Mouse (Mus musculus) stomach, embryonic 14.5 days (tissue): ENCODE results near the gene Grm7. TPM values are rescaled to one million over a fixed set of nuclear protein-coding genes. Genes with fewer than 3 reads are reported as not detected.

Experiments
- ATAC-seq: fragments of 200-750 bp; cut with Nextera tagmentation; 2 replicates; pipeline ENCODE4 v1.8.0; 2017; ENCODE audit warnings: low read depth, moderate TSS enrichment; ENCODE audit not compliant: insufficient number of reproducible peaks, insufficient read depth, low FRiP score
- H3K27ac ChIP-seq: fragments of 300-500 bp; sonication (generic); 2 replicates; pipeline ENCODE4 v1.5.1; 2014; ENCODE audit warnings: mild to moderate bottlenecking, low read length, moderate library complexity, mixed read lengths
- H3K27me3 ChIP-seq: fragments of 300-500 bp; sonication (generic); 2 replicates; pipeline ENCODE4 v1.6.1; 2014; ENCODE audit warnings: low read length, control low read depth, mixed read lengths; ENCODE audit not compliant: control insufficient read depth, insufficient read depth
- H3K36me3 ChIP-seq: fragments of 300-500 bp; sonication (generic); 2 replicates; pipeline ENCODE4 v1.6.1; 2014; ENCODE audit warnings: mild to moderate bottlenecking, control low read depth, low read length, moderate library complexity, mixed read lengths; ENCODE audit not compliant: control insufficient read depth, insufficient read depth
- H3K4me1 ChIP-seq: fragments of 300-500 bp; sonication (generic); 2 replicates; pipeline ENCODE4 v1.6.1; 2014; ENCODE audit warnings: low read length, control low read depth, mixed read lengths; ENCODE audit not compliant: control insufficient read depth, insufficient read depth
- H3K4me2 ChIP-seq: fragments of 300-500 bp; sonication (generic); replicated peaks from 2 replicates; pipeline ENCODE4 v1.6.1; 2014; ENCODE audit warnings: low read depth, low read length, control low read depth
- H3K4me3 ChIP-seq: fragments of 300-500 bp; sonication (generic); 2 replicates; pipeline ENCODE4 v1.5.1; 2014; ENCODE audit warnings: low read depth, low read length, control low read depth
- H3K9ac ChIP-seq: fragments of 300-500 bp; sonication (generic); replicated peaks from 2 replicates; pipeline ENCODE4 v1.6.1; 2014; ENCODE audit warnings: low read depth, mild to moderate bottlenecking, control low read depth, low read length, moderate library complexity, mixed read lengths
- H3K9me3 ChIP-seq: fragments of 300-500 bp; sonication (generic); 2 replicates; pipeline ENCODE4 v1.6.1; 2016; ENCODE audit warnings: low read depth, low read length, control low read depth; ENCODE audit not compliant: control insufficient read depth
- WGBS: fragments of 180-500 bp; shearing (Covaris S2); extraction: QIAGEN DNeasy Blood & Tissue Kit; methylation state at CpG from one replicate; pipeline ENCODE4 v1.1.7; 2014; 5-methylcytosine and 5-hydroxymethylcytosine counted together
- polyA plus RNA-seq: library from polyadenylated mRNA; unstranded; fragments of >200 nt; fragmentation: Nextera tagmentation; extraction: Ambion mirVana; gene quantifications from 2 replicates; pipeline ENCODE4 v1.2.1, GENCODE M21; 2014

Grm7 gene
- polyA plus RNA-seq, 1 experiment from 2014 or later, result 3.3 TPM

DNA sequence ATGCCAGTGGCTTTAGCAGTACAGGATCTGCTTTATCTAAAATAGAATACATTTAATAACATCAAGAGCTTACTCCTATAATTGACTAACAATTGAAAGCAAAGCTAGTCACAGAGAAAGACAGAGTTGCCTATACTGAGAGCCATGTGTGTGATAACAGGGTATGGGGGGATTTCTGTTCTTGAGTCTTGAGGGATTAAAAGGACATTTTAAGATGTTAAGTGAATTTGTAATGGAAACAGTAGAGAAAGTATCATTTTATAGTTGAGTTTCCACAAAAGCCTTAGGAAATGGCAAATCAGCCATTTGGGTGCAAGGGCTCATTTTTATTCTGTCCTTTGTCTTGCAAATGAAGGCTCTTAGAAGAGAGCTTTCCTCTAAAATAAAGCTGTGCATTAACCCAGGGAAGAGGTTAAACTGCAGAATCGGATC is 140.1 kb downstream of the Grm7 start:
- no peak for ATAC-seq
- no peaks in the 10 kb centered on the region for H3K4me1 ChIP-seq
- no peak overlapping the region for H3K4me3 ChIP-seq
- no peak overlapping the region for H3K27ac ChIP-seq
- H3K4me2 ChIP-seq, result no peak overlapping the region
- H3K27me3 ChIP-seq, result no peaks in the 10 kb centered on the region
- 54% methylated on average over 1 of the region's 1 CpGs for WGBS
- no peak overlapping the region for H3K9ac ChIP-seq
- H3K36me3 ChIP-seq, result no peaks in the 10 kb centered on the region
- no peaks in the 10 kb centered on the region for H3K9me3 ChIP-seq

DNA sequence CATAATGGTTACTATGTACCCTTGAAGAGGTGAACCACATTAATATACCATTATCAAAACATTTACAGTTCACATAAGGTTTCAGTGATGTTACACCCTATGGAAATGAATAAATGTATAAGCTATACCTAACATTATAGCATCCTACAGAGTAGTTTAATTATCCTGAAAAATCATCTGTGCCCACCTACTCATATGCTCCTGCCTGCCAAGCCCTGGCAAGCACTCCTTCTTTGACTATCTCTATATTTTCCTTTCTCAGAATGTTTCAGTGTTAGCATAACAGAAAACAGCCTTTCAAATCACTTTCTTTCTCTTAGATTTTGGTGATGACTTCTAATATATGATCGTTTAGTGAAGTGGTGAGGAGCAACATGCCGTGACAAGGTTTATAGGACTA is 147.3 kb downstream of the Grm7 start:
- Histone ChIP-seq H3K27ac (no peak overlapping the region), H3K4me3 (no peak overlapping the region), H3K36me3 (no peaks in the 10 kb centered on the region), H3K27me3 (no peaks in the 10 kb centered on the region), H3K9ac (no peak overlapping the region), H3K9me3 (no peaks in the 10 kb centered on the region), H3K4me2 (no peak overlapping the region), H3K4me1 (no peaks in the 10 kb centered on the region)
- ATAC-seq, result no peak
- WGBS, result 90% methylated on average over 2 of the region's 2 CpGs

DNA sequence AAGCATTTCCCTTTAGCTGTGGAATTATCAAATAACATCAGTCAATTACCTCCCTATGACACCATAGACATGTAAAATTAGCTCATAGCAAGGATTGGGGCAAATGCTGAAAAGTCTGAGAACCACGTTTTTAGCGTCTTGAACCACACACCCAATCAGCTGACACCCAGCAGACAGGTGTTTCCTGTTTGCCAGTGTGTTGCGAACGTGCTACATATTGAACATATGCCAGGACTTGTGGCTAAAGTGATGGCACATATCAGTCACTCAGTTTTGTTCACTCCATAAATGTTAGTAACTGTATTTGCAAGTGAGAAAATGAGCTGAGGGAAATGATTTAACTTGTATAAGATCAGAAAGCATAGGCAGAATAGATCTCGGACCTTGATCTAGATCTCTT is 162.1 kb downstream of the Grm7 start:
- H3K9me3 ChIP-seq, result no peaks in the 10 kb centered on the region
- no peak overlapping the region for H3K9ac ChIP-seq
- no peak overlapping the region for H3K4me2 ChIP-seq
- no peaks in the 10 kb centered on the region for H3K4me1 ChIP-seq
- 68% methylated on average over 5 of the region's 5 CpGs for WGBS
- H3K36me3 ChIP-seq, result no peaks in the 10 kb centered on the region
- no peak for ATAC-seq
- H3K27me3 ChIP-seq, result no peaks in the 10 kb centered on the region
- H3K27ac ChIP-seq, result no peak overlapping the region
- no peak overlapping the region for H3K4me3 ChIP-seq

DNA sequence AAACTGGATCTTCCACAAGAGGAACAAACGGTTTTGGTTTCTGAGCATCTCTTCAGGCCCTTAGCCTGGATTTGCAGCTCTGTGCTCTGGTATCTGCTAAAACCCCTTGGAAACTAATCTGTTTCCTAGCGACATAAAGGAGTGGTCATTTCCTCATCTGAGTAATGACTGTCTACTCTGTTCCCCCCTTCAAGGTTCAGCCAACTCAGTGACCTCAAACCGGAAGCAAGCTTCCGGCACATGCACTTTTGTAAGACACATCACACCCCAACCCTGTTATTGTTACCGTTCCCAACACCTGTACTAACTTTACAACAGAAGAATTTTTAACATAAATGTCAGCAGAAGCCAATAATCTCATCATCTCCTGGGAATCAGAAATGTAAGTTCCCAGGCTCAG is 166.8 kb downstream of the Grm7 start:
- 54% methylated on average over 5 of the region's 5 CpGs for WGBS
- no peak overlapping the region for H3K4me3 ChIP-seq
- no peak for ATAC-seq

DNA sequence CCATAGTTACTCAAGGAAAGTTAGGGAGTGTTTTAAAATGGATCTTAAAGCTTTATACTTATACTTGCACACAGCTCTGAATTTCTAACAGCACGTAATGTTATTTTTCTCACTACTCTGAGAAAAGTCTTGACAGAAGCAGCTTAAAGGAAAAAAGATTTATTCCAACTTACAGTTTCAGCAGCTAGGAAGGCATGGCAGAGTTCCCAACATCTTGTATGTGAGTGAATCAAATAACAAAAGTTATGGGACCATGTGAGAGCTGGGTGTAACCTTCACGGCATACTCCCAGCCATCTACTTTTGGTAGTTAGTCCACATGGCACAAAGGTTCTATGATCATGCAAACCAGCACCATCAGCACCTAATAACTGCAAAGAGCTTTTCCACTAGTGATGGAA is 172.9 kb downstream of the Grm7 start:
- H3K4me2 ChIP-seq, result no peak overlapping the region
- no peak overlapping the region for H3K4me3 ChIP-seq
- H3K27ac ChIP-seq, result no peak overlapping the region
- H3K9ac ChIP-seq, result no peak overlapping the region
- ATAC-seq, result no peak
- no peaks in the 10 kb centered on the region for H3K4me1 ChIP-seq
- H3K9me3 ChIP-seq, result no peaks in the 10 kb centered on the region
- H3K36me3 ChIP-seq, result no peaks in the 10 kb centered on the region
- no peaks in the 10 kb centered on the region for H3K27me3 ChIP-seq
- WGBS, result 61% methylated on average over 2 of the region's 2 CpGs

More for the DNA sequence above, 166.8 kb downstream of the Grm7 start:
- Histone ChIP-seq H3K9me3 (no peaks in the 10 kb centered on the region), H3K4me2 (no peak overlapping the region), H3K4me1 (no peaks in the 10 kb centered on the region), H3K9ac (no peak overlapping the region), H3K27ac (no peak overlapping the region), H3K27me3 (no peaks in the 10 kb centered on the region), H3K36me3 (no peaks in the 10 kb centered on the region)

DNA sequence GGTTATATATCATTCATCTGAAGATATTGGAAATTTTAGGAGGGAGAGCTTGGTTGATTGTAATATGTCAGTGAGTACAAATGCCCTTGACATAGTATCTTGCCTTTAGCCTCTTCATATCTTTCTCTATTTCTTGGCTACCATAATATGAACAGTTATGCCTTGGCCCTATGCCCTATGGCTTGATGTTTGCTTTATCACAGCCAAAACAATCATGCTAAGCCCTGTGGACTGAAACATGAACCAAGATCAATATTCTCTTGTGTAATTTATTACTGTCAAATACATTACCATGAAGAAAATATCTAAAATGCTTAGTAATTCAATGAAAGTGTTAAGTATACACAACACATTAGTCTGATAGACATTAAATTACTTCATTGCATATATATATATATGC is 222.9 kb downstream of the Grm7 start:
- Histone ChIP-seq H3K9ac (no peak overlapping the region), H3K4me2 (no peak overlapping the region), H3K9me3 (no peaks in the 10 kb centered on the region), H3K36me3 (no peaks in the 10 kb centered on the region), H3K4me3 (no peak overlapping the region), H3K4me1 (no peaks in the 10 kb centered on the region), H3K27ac (no peak overlapping the region), H3K27me3 (no peaks in the 10 kb centered on the region)
- no peak for ATAC-seq

DNA sequence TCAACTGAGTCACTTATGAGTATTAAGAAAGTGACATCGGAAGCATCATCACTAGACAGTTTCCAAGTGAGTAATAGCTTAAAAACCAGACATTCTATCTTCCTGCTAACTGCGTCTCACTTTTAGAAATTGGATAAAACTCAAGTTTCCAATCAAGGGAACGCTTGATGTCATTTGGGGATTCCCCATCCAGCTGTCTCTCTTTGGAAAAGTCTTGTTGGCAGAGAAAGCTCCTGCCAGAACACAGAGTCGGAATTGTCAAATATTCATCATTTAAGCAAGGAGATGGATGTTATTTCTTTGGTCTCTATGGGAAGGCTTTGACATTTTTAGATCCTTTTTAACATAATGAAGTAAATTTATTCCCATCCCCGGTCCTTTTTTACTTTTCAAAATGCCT is 336.6 kb downstream of the Grm7 start:
- ATAC-seq, result no peak
- Histone ChIP-seq H3K4me2 (no peak overlapping the region), H3K4me1 (no peaks in the 10 kb centered on the region), H3K36me3 (no peaks in the 10 kb centered on the region), H3K4me3 (no peak overlapping the region), H3K9me3 (no peaks in the 10 kb centered on the region), H3K27ac (no peak overlapping the region), H3K9ac (no peak overlapping the region), H3K27me3 (no peaks in the 10 kb centered on the region)
- 64% methylated on average over 5 of the region's 5 CpGs for WGBS

DNA sequence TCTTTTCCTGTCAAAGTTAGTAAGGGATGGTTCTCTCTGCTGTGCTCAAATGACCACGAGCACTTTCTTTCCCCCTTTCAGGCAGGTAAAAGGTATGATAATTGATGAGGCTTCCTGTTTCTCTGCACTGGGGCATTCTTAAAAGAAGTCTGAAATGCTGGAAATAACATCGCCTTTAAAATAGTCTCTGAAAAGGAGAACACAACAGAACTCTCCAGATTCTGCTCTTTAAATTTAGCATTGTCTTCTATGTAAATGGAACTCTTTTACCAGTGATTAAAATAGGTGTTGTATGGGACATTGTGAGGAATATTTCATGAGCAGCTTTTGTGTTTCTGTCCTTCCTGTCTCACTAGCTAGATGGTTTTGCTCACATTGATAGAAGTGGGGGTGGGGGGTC is 393.7 kb downstream of the Grm7 start:
- no peak overlapping the region for H3K9ac ChIP-seq
- H3K27me3 ChIP-seq, result no peaks in the 10 kb centered on the region
- no peak for ATAC-seq
- WGBS, result 61% methylated on average over 2 of the region's 2 CpGs
- no peak overlapping the region for H3K27ac ChIP-seq
- H3K36me3 ChIP-seq, result no peaks in the 10 kb centered on the region
- no peak overlapping the region for H3K4me3 ChIP-seq
- H3K4me2 ChIP-seq, result no peak overlapping the region
- no peaks in the 10 kb centered on the region for H3K4me1 ChIP-seq
- H3K9me3 ChIP-seq, result no peaks in the 10 kb centered on the region

DNA sequence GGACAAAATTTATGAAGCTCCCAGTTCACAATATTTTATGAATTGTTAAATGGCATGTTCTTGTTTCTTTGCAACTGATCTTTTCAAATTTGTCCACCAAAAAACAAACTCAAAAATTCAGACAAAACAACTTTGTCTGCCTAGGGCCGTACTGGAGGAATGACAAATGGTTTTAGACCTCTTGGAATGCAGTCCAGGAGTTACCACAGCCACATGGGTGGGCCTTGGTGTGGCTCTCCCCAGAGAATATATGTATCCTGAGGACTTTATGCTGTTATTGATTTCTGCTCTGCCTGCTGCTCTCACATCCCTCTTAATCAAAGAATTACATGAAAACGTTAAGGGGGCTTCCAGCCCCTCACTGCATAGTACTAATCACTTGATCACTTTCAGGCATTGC is 400.5 kb downstream of the Grm7 start:
- Histone ChIP-seq H3K27me3 (no peaks in the 10 kb centered on the region), H3K9me3 (no peaks in the 10 kb centered on the region), H3K4me2 (no peak overlapping the region), H3K36me3 (no peaks in the 10 kb centered on the region), H3K4me1 (no peaks in the 10 kb centered on the region), H3K9ac (no peak overlapping the region), H3K27ac (no peak overlapping the region), H3K4me3 (no peak overlapping the region)
- WGBS, result 23% methylated on average over 2 of the region's 2 CpGs
- ATAC-seq, result no peak
